Mouse (Mus musculus) heart, embryonic 14.5 days (tissue): ENCODE data around the gene Clstn3. TPM values are rescaled to one million over a fixed set of nuclear protein-coding genes. Genes with fewer than 3 reads are reported as not detected.

Source experiments
- ATAC-seq: fragments of 200-750 bp; cut with Nextera tagmentation; 2 replicates; pipeline ENCODE4 v1.8.0; 2017; ENCODE audit warnings: low read depth, moderate TSS enrichment; ENCODE audit not compliant: insufficient number of reproducible peaks, insufficient read depth, low FRiP score
- H3K27ac ChIP-seq, 2 experiments: fragments of 200-500 bp in 1 of 2; fragments of 300-500 bp in 1 of 2; sonication (generic) in 1 of 2; replicated peaks in 1 of 2; 2 replicates each; pipeline ENCODE4 v1.5.1; 2012 to 2014; ENCODE audit warnings: low read depth in 2 of 2, low read length in 2 of 2, control low read depth in 1 of 2, mild to moderate bottlenecking in 1 of 2, mixed read lengths in 1 of 2; ENCODE audit not compliant: control insufficient read depth in 1 of 2, insufficient read depth in 1 of 2
- H3K27me3 ChIP-seq: fragments of 300-500 bp; sonication (generic); 2 replicates; pipeline ENCODE4 v1.6.1; 2014; ENCODE audit warnings: mild to moderate bottlenecking, low read length, control low read depth; ENCODE audit not compliant: control insufficient read depth, insufficient read depth
- H3K36me3 ChIP-seq: fragments of 300-500 bp; sonication (generic); 2 replicates; pipeline ENCODE4 v1.6.1; 2014; ENCODE audit warnings: mild to moderate bottlenecking, control low read depth, low read length, mixed read lengths; ENCODE audit not compliant: control insufficient read depth, insufficient read depth
- H3K4me1 ChIP-seq, 2 experiments: fragments of 200-500 bp in 1 of 2; fragments of 300-500 bp in 1 of 2; sonication (generic) in 1 of 2; 2 replicates each; pipeline ENCODE4 v1.6.1; 2012 to 2014; ENCODE audit warnings: low read length in 2 of 2, control low read depth in 1 of 2, mixed read lengths in 1 of 2; ENCODE audit not compliant: control insufficient read depth in 2 of 2, insufficient read depth in 2 of 2
- H3K4me2 ChIP-seq: fragments of 300-500 bp; sonication (generic); 2 replicates; pipeline ENCODE4 v1.6.1; 2014; ENCODE audit warnings: mild to moderate bottlenecking, low read length
- H3K4me3 ChIP-seq, 2 experiments: fragments of 200-500 bp in 1 of 2; fragments of 300-500 bp in 1 of 2; sonication (generic) in 1 of 2; 2 replicates each; pipeline ENCODE4 v1.5.1; 2012 to 2014; ENCODE audit warnings: low read length in 2 of 2, mild to moderate bottlenecking in 2 of 2, control low read depth in 1 of 2, low read depth in 1 of 2, moderate library complexity in 1 of 2; ENCODE audit not compliant: control insufficient read depth in 1 of 2, insufficient read depth in 1 of 2
- H3K9ac ChIP-seq: fragments of 300-500 bp; sonication (generic); 2 replicates; pipeline ENCODE4 v1.6.1; 2014; ENCODE audit warnings: mild to moderate bottlenecking, low read length
- H3K9me3 ChIP-seq: fragments of 300-500 bp; sonication (generic); 2 replicates; pipeline ENCODE4 v1.6.1; 2016; ENCODE audit warnings: low read length, control low read depth; ENCODE audit not compliant: control insufficient read depth
- WGBS: fragments of 180-500 bp; shearing (Covaris S2); extraction: QIAGEN DNeasy Blood & Tissue Kit; methylation state at CpG from one replicate; pipeline ENCODE4 v1.1.7; 2014; 5-methylcytosine and 5-hydroxymethylcytosine counted together
- polyA plus RNA-seq: library from polyadenylated mRNA; unstranded; fragments of >200 nt; fragmentation: Nextera tagmentation; extraction: Ambion mirVana; gene quantifications from 2 replicates; pipeline ENCODE4 v1.2.1, GENCODE M21; 2014

Clstn3 gene
- polyA plus RNA-seq, 1 experiment from 2014 or later: 1.5 TPM

- no peak overlapping the region for H3K27ac ChIP-seq
Observed at GRCm38 (mm10) chr6:124435173-124435572, 29.4 kb downstream of the Clstn3 start.

DNA sequence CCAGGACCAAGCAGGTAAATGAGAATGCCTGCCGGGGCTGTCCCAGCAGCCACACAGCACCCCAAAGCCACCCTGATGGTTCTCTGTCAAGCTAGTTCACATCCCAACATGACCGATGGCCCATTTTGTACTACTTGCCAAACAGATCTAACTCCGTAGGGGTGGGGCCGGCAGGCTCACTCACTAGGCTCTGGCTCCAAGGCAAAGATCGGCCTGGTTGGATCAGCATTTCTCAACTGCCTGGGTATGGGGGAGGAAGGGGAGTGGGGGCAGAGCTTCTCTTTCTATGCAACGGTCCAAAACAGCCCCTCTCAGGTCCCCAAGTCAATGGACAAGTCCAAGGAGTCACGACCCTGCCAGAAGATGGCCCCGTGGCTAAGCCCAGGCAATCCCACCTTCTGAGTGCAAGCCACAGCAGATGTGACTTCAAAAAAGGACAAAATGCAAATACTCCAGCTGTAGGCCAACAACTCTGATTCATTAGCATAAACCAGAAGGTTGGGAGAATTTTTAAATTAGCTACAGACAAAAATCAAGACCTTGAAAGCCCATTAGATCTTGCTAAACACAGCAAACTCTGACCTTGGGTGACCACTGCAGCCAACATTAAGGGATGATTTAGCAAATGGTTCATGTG is 30.8 kb downstream of the Clstn3 start:
- H3K4me1 ChIP-seq: no peaks in the 10 kb centered on the region
- H3K36me3 ChIP-seq: no peaks in the 10 kb centered on the region
- WGBS: 85% methylated on average over 8 of the region's 8 CpGs
- H3K4me3 ChIP-seq: no peak overlapping the region
- peaks cover 65% of the 10 kb centered on the region for H3K27me3 ChIP-seq
- no peaks in the 10 kb centered on the region for H3K9me3 ChIP-seq
- H3K9ac ChIP-seq: no peak overlapping the region
- no peak overlapping the region for H3K4me2 ChIP-seq
- H3K27ac ChIP-seq: no peak overlapping the region
- ATAC-seq: no peak

More at GRCm38 (mm10) chr6:124435173-124435572, 29.4 kb downstream of the Clstn3 start:
- Histone ChIP-seq H3K4me2 (no peak overlapping the region), H3K9ac (no peak overlapping the region), H3K4me1 (no peaks in the 10 kb centered on the region), H3K4me3 (no peak overlapping the region), H3K27me3 (peaks cover 52% of the 10 kb centered on the region), H3K36me3 (no peaks in the 10 kb centered on the region), H3K9me3 (no peaks in the 10 kb centered on the region)
- WGBS: 71% methylated on average over 5 of the region's 5 CpGs
- no peak for ATAC-seq

GRCm38 (mm10) chr6:124430784-124431495 is 33.7 kb downstream of the Clstn3 start:
- Histone ChIP-seq H3K9ac (no peak overlapping the region; the same call in 1 of the 2 replicates), H3K4me1 (peaks cover 9 to 15% of the 10 kb centered on the region in 2 experiments), H3K27ac (no peak overlapping the region), H3K36me3 (no peaks in the 10 kb centered on the region), H3K27me3 (peaks cover 69% of the 10 kb centered on the region), H3K4me3 (no peak overlapping the region), H3K9me3 (no peaks in the 10 kb centered on the region), H3K4me2 (no peak overlapping the region)
- ATAC-seq: no peak
- 53% methylated on average over 8 of the region's 8 CpGs for WGBS

- Histone ChIP-seq H3K4me2 (no peak overlapping the region), H3K9me3 (no peaks in the 10 kb centered on the region), H3K4me1 (peaks cover 9 to 16% of the 10 kb centered on the region in 2 experiments), H3K27ac (no peak overlapping the region), H3K36me3 (no peaks in the 10 kb centered on the region), H3K27me3 (peaks cover 69% of the 10 kb centered on the region), H3K4me3 (no peak overlapping the region), H3K9ac (no peak overlapping the region)
- ATAC-seq: no peak
- WGBS: 70% methylated on average over 3 of the region's 3 CpGs
Observed at GRCm38 (mm10) chr6:124430379-124430778, 34.2 kb downstream of the Clstn3 start.

DNA sequence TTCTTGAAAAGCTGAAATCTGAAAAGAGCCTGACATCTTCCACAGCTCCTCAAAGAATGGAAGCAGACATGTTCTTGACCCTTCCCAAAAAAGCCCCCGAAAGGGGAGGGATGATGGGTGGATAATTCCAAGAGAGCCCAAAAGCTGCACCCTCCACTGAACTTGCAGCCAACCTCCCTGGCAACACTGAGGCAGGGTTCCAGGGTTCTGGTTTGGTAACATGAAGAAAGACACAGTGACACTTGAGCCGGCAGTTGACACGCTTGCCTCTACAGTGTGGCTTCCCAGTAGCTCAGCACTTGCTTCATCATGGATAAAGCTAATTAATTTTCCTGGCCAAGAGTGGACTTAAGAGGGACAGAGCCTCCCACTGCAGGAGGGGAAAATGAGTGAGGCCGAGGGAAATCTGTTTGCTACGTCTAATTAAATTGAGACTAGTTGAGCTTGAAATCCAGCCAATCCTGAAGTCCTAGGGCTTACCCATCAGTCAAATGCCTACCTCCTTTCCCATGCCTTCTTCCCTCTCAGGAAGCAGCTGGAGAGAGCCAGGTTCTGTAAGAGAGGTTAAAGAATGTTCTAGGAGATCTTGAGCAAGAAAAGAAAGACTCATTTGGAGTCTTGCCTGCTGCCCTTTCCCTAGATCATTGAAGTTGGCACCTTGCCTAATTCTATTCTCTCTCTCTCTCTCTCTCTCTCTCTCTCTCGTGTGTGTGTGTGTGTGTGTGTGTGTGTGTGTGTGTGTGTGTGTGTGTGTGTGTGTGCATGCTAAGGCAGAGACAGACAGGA is 36.6 kb downstream of the Clstn3 start:
- peaks cover 54% of the 10 kb centered on the region for H3K27me3 ChIP-seq
- H3K4me3 ChIP-seq: no peak overlapping the region
- H3K9me3 ChIP-seq: no peaks in the 10 kb centered on the region
- no peak overlapping the region for H3K9ac ChIP-seq
- no peak overlapping the region for H3K27ac ChIP-seq
- no peak overlapping the region for H3K4me2 ChIP-seq
- ATAC-seq: no peak
- WGBS: 67% methylated on average over 5 of the region's 6 CpGs
- no peaks in the 10 kb centered on the region for H3K36me3 ChIP-seq
- H3K4me1 ChIP-seq: peaks cover 10 to 17% of the 10 kb centered on the region in 2 experiments

DNA sequence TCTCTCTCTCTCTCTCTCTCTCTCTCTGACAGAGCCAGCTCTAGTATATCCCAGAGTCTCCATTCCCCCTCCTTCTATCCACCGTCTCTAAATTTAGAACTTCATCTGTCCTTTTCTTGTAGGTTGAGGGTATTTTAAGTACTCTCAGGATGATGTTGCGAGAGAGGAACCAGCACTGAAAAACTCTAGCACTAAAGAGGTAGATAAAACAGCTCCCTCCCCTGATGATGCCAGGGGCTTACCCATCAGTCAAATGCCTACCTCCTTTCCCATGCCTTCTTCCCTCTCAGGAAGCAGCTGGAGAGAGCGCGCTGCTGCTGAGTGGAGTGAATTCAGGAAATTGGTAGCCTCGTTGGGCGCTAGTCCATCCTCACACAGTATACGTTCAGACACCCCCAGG is 37.3 kb downstream of the Clstn3 start:
- H3K27me3 ChIP-seq: peaks cover 47% of the 10 kb centered on the region

DNA sequence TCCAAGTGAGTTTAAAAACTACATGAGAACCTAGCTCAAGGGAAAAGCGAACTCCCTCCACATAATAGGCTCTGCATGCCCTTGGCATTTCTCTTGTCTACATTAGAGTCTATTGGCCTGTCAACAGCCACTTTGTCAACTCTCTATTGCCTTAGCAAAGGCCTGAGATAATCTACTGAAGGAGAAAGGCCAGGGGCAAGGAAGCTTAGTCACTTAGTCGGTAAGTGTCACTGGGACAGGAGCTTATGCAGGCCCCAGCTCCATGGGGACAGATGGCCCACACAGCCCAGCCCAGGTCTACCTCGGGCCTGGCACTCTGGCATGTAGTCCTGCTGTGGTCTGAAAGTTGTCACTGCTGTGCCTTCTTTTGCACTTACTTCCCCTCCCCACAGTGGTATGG is 38.0 kb downstream of the Clstn3 start:
- 0 out of 4 replicates have a peak overlapping the region, but pooled peaks of 1 of the 2 experiments have one; percentile 12 for H3K27ac ChIP-seq
- no peaks in the 10 kb centered on the region for H3K36me3 ChIP-seq
- 15% methylated on average over 3 of the region's 3 CpGs for WGBS
- H3K9me3 ChIP-seq: no peaks in the 10 kb centered on the region
- H3K4me1 ChIP-seq: peaks cover 10 to 17% of the 10 kb centered on the region in 2 experiments
- ATAC-seq: peak; percentile 57; the same call in 1 of the 2 replicates
- H3K9ac ChIP-seq: no peak overlapping the region
- no peak overlapping the region for H3K4me3 ChIP-seq
- H3K4me2 ChIP-seq: no peak overlapping the region
- peaks cover 40% of the 10 kb centered on the region for H3K27me3 ChIP-seq

More for the DNA sequence above, 37.3 kb downstream of the Clstn3 start:
- Histone ChIP-seq H3K4me3 (no peak overlapping the region), H3K27ac (no peak overlapping the region), H3K36me3 (no peaks in the 10 kb centered on the region), H3K4me2 (no peak overlapping the region), H3K4me1 (peaks cover 10 to 17% of the 10 kb centered on the region in 2 experiments), H3K9ac (no peak overlapping the region), H3K9me3 (no peaks in the 10 kb centered on the region)
- 49% methylated on average over 7 of the region's 7 CpGs for WGBS
- no peak for ATAC-seq
